Mouse (Mus musculus): Measurements from ENCODE around the gene Prr5. TPM values are rescaled to one million over a fixed set of nuclear protein-coding genes. Genes with fewer than 3 reads are reported as not detected.

The Prr5 gene
- polyA plus RNA-seq, 1 experiment from 2014 or later = 35.0 TPM

GRCm38 (mm10) chr15:84745831-84746230 lies 76.4 kb downstream of the Prr5 start:
- DNase-seq (ENCODE audit: low spot score) (no peak), ATAC-seq (replicated peaks; ENCODE audit: low FRiP score, low read depth) (no peak)
- H3K27ac ChIP-seq = no peak overlapping the region
- H3K9ac ChIP-seq (ENCODE audit: low read depth, low read length) = no peak overlapping the region
- H3K27me3 ChIP-seq (ENCODE audit: insufficient read depth, low read length) = no peaks in the 10 kb centered on the region
- H3K4me2 ChIP-seq (ENCODE audit: low read length) = no peak overlapping the region
- H3K9me3 ChIP-seq (replicated peaks; ENCODE audit: low read length) = no peaks in the 10 kb centered on the region
- H3K4me1 ChIP-seq (replicated peaks; ENCODE audit: insufficient read depth, low read length) = no peaks in the 10 kb centered on the region
- H3K4me3 ChIP-seq (replicated peaks; ENCODE audit: low read depth, low read length) = no peak overlapping the region
- 84% methylated on average over 4 of the region's 4 CpGs for WGBS
- no peaks in the 10 kb centered on the region for H3K36me3 ChIP-seq (ENCODE audit: insufficient read depth, low read length)
- no peak for TF ChIP-seq CTCF (IDR thresholded peaks at IDR 0.05; ENCODE audit: low read depth)

Other genes with a start within 250 kb of the Prr5 start
- 1.8 and 2.1 TPM in 2 replicates for gene Shisal1, start 222.5 kb upstream of the Prr5 start, polyA plus RNA-seq (2015; fragmentation: Nextera tagmentation; extraction: Ambion mirVana)
- gene Rtl6, start 111.8 kb upstream of the Prr5 start, polyA plus RNA-seq (2015; fragmentation: Nextera tagmentation; extraction: Ambion mirVana) = 11.2 and 11.6 TPM in 2 replicates
- gene Arhgap8, start 50.4 kb downstream of the Prr5 start, polyA plus RNA-seq (2015; fragmentation: Nextera tagmentation; extraction: Ambion mirVana) = 13.9 and 14.7 TPM in 2 replicates
- gene Phf21b, start 186.4 kb downstream of the Prr5 start, polyA plus RNA-seq (2015; fragmentation: Nextera tagmentation; extraction: Ambion mirVana) = 0.15 and 0.24 TPM in 2 replicates